Mouse (Mus musculus) G1E (cell line): ENCODE results near the gene Rrp36.

Experiments
- CTCF ChIP-seq: IDR thresholded peaks from 2 replicates; pipeline ENCODE4 v1.5.1; 2012; ENCODE audit warnings: low read depth, low read length, inconsistent platforms, mixed read lengths
- GATA1 ChIP-seq: IDR thresholded peaks from 2 replicates; pipeline ENCODE4 v1.6.1; 2012; ENCODE audit warnings: borderline replicate concordance, low read length, inconsistent platforms, mixed read lengths

GRCm38 (mm10) chr17:46651292-46651691 is 22.9 kb downstream of the Rrp36 start:
- TF ChIP-seq CTCF = no peak
- no peak for TF ChIP-seq GATA1
